Mouse (Mus musculus) thymus, adult 2 months (tissue): ENCODE measurements around the gene Olfr877.

Experiments used
- CTCF ChIP-seq: fragments of 200-500 bp; IDR thresholded peaks from 2 replicates; pipeline ENCODE4 v1.5.1; 2012; ENCODE audit warnings: mild to moderate bottlenecking, control low read depth, low read length, moderate library complexity, borderline replicate concordance; ENCODE audit not compliant: control insufficient read depth, poor library complexity, insufficient read depth; ENCODE audit errors: extremely low read depth
- POLR2A ChIP-seq: fragments of 200-500 bp; IDR thresholded peaks from 2 replicates; pipeline ENCODE4 v1.6.1; 2012; ENCODE audit warnings: mild to moderate bottlenecking, low read length, control low read depth, moderate library complexity; ENCODE audit not compliant: control insufficient read depth, poor library complexity, insufficient read depth; ENCODE audit errors: extremely low read depth

GRCm38 (mm10) chr9:37807235-37807634, 46.8 kb upstream of the Olfr877 start:
- TF ChIP-seq CTCF (no peak), POLR2A (no peak)
